Mouse (Mus musculus) CH12.LX (cell line): ENCODE measurements around the gene Ndufa5. TPM values are rescaled to one million over a fixed set of nuclear protein-coding genes. Genes with fewer than 3 reads are reported as not detected.

Experiments used
- DNase-seq: peaks from one replicate; pipeline ENCODE4 v3.0.0-alpha.2; 2013; ENCODE audit errors: extremely low read depth
- H3K27ac ChIP-seq: 2 replicates; pipeline ENCODE4 v1.5.1; 2012; ENCODE audit warnings: low read depth, mild to moderate bottlenecking, control low read depth, moderate library complexity; ENCODE audit not compliant: insufficient read depth
- H3K27me3 ChIP-seq: replicated peaks from 2 replicates; pipeline ENCODE3; 2012; ENCODE audit warnings: inconsistent platforms
- H3K36me3 ChIP-seq, 2 experiments: replicated peaks in 1 of 2; 2 replicates each; pipeline versions ENCODE3 to v1.6.1; 2012; ENCODE audit warnings: inconsistent platforms in 1 of 2, low read length in 1 of 2, mild to moderate bottlenecking in 1 of 2, mixed read lengths in 1 of 2, moderate library complexity in 1 of 2; ENCODE audit not compliant: control insufficient read depth in 1 of 2, insufficient read depth in 1 of 2
- H3K4me1 ChIP-seq, 2 experiments: 2 replicates each; pipeline ENCODE4 v1.6.1; 2012; ENCODE audit warnings: inconsistent platforms in 1 of 2, moderate library complexity in 1 of 2; ENCODE audit not compliant: insufficient read depth in 2 of 2, control insufficient read depth in 1 of 2
- H3K4me2 ChIP-seq: 2 replicates; pipeline ENCODE4 v1.6.1; 2012; ENCODE audit warnings: low read depth, mild to moderate bottlenecking, control low read depth; ENCODE audit not compliant: poor library complexity, insufficient read depth, severe bottlenecking
- H3K4me3 ChIP-seq, 3 experiments: fragments of 150-350 bp in 1 of 3; sonication (generic) in 1 of 3; replicated peaks in 1 of 3; 2 replicates each; pipeline versions ENCODE3 to v1.5.1; 2011 to 2012; ENCODE audit warnings: low read depth in 2 of 3, low read length in 2 of 3, mild to moderate bottlenecking in 2 of 3, moderate library complexity in 2 of 3, control low read depth in 1 of 3, improper control_type of control experiment in 1 of 3, inconsistent platforms in 1 of 3, mixed read lengths in 1 of 3; ENCODE audit not compliant: poor library complexity in 1 of 3
- H3K79me2 ChIP-seq: replicated peaks from 2 replicates; pipeline ENCODE4 v1.6.1; 2012; ENCODE audit warnings: mild to moderate bottlenecking, moderate library complexity; ENCODE audit not compliant: control insufficient read depth, poor library complexity, insufficient read depth, severe bottlenecking; ENCODE audit errors: extremely low read depth
- H3K9ac ChIP-seq: 2 replicates; pipeline ENCODE4 v1.6.1; 2012; ENCODE audit warnings: low read depth, mild to moderate bottlenecking, control low read depth, moderate library complexity; ENCODE audit not compliant: insufficient read depth
- H3K9me3 ChIP-seq: replicated peaks from 2 replicates; pipeline ENCODE3; 2012; ENCODE audit warnings: low read length, inconsistent platforms, mixed read lengths
- CHD1 ChIP-seq: IDR thresholded peaks from 2 replicates; pipeline ENCODE4 v1.6.1; 2012; ENCODE audit warnings: low read depth, low read length, improper control_type of control experiment, inconsistent platforms
- CHD2 ChIP-seq: IDR thresholded peaks from 2 replicates; pipeline ENCODE4 v1.6.1; 2011; ENCODE audit warnings: low read length, improper control_type of control experiment
- ETS1 ChIP-seq: conservative IDR thresholded peaks from 2 replicates; pipeline ENCODE4 v1.6.1; 2012; ENCODE audit warnings: low read depth, mild to moderate bottlenecking, inconsistent platforms, low read length, improper control_type of control experiment, moderate library complexity
- GABPA ChIP-seq: IDR thresholded peaks from 2 replicates; pipeline ENCODE4 v1.6.1; 2012; ENCODE audit warnings: low read depth, low read length, improper control_type of control experiment, inconsistent platforms; ENCODE audit not compliant: insufficient replicate concordance
- IRF4 ChIP-seq: IDR thresholded peaks from 2 replicates; pipeline ENCODE4 v1.6.1; 2014; ENCODE audit warnings: low read depth, mild to moderate bottlenecking, inconsistent platforms, low read length, improper control_type of control experiment
- JUND ChIP-seq: conservative IDR thresholded peaks from 2 replicates; pipeline ENCODE4 v1.6.1; 2011; ENCODE audit warnings: low read depth, low read length, improper control_type of control experiment
- MAFK ChIP-seq: IDR thresholded peaks from 2 replicates; pipeline ENCODE4 v1.6.1; 2011; ENCODE audit warnings: low read length, improper control_type of control experiment; ENCODE audit not compliant: insufficient replicate concordance
- MAX ChIP-seq: IDR thresholded peaks from 2 replicates; pipeline ENCODE4 v1.6.1; 2011; ENCODE audit warnings: low read length, improper control_type of control experiment
- MAZ ChIP-seq: IDR thresholded peaks from 2 replicates; pipeline ENCODE4 v1.6.1; 2012; ENCODE audit warnings: low read depth, mild to moderate bottlenecking, inconsistent platforms, low read length, improper control_type of control experiment, moderate library complexity
- MYC ChIP-seq: IDR thresholded peaks from 2 replicates; pipeline ENCODE4 v1.6.1; 2011; ENCODE audit warnings: low read depth, mild to moderate bottlenecking, improper control_type of control experiment, low read length
- NELFE ChIP-seq: IDR thresholded peaks from 2 replicates; pipeline ENCODE4 v1.6.1; 2011; ENCODE audit warnings: low read depth, low read length, improper control_type of control experiment
- NRF1 ChIP-seq: IDR thresholded peaks from 2 replicates; pipeline ENCODE4 v1.6.1; 2014; ENCODE audit warnings: low read depth, mild to moderate bottlenecking, inconsistent platforms, low read length, improper control_type of control experiment, moderate library complexity
- POLR2AphosphoS2 ChIP-seq: IDR thresholded peaks from 2 replicates; pipeline ENCODE4 v1.6.1; 2011; ENCODE audit warnings: low read depth, low read length, improper control_type of control experiment
- RAD21 ChIP-seq: IDR thresholded peaks from 2 replicates; pipeline ENCODE4 v1.6.1; 2011; ENCODE audit warnings: low read depth, mild to moderate bottlenecking, low read length, improper control_type of control experiment, moderate library complexity
- SIN3A ChIP-seq: IDR thresholded peaks from 2 replicates; pipeline ENCODE4 v1.6.1; 2012; ENCODE audit warnings: low read length, improper control_type of control experiment, inconsistent platforms
- TBP ChIP-seq: conservative IDR thresholded peaks from 2 replicates; pipeline ENCODE4 v1.6.1; 2011; ENCODE audit warnings: low read depth, low read length, improper control_type of control experiment
- TCF12 ChIP-seq: IDR thresholded peaks from 2 replicates; pipeline ENCODE4 v1.6.1; 2014; ENCODE audit warnings: low read depth, mild to moderate bottlenecking, inconsistent platforms, low read length, improper control_type of control experiment
- UBTF ChIP-seq: IDR thresholded peaks from 2 replicates; pipeline ENCODE4 v1.6.1; 2012; ENCODE audit warnings: low read depth, mild to moderate bottlenecking, inconsistent platforms, low read length, improper control_type of control experiment, moderate library complexity
- ZMIZ1 ChIP-seq: IDR thresholded peaks from 2 replicates; pipeline ENCODE4 v1.6.1; 2012; ENCODE audit warnings: low read depth, mild to moderate bottlenecking, inconsistent platforms, low read length, improper control_type of control experiment
- dilution Hi-C: fragments of 300-500 bp; cut with MboI; formaldehyde crosslinking; loops from 2 replicates; pipeline ENCODE4 v1.14.3; 2020; ENCODE audit warnings: low sequenced_read_pairs; ENCODE audit not compliant: extremely low pct_unique_long_range_greater_than_20kb, extremely low pct_ligation_motif_present
- in situ Hi-C: fragments of 300-500 bp; cut with MboI; formaldehyde crosslinking; loops from 3 replicates; pipeline ENCODE4 v1.14.3; 2019; ENCODE audit warnings: low sequenced_read_pairs, low pct_ligation_motif_present, low pct_unique_long_range_greater_than_20kb, mixed read lengths
- polyA plus RNA-seq: library from polyadenylated mRNA; unstranded; fragments of >175 nt; gene quantifications from 2 replicates; pipeline ENCODE4 v1.2.1, GENCODE M21; 2012; ENCODE audit warnings: low read depth; ENCODE audit not compliant: insufficient read length
- total RNA-seq, 2 experiments: library from RNA; depleted of rRNA; stranded (reverse); fragments of 300-350 nt in 1 of 2; fragments of >200 nt in 1 of 2; gene quantifications; 2 replicates each; pipeline ENCODE4 v1.2.3; 2012 to 2014

Ndufa5 gene
- total and polyA plus RNA-seq, 3 experiments = 67.2 to 372 (median 162) TPM

DNA sequence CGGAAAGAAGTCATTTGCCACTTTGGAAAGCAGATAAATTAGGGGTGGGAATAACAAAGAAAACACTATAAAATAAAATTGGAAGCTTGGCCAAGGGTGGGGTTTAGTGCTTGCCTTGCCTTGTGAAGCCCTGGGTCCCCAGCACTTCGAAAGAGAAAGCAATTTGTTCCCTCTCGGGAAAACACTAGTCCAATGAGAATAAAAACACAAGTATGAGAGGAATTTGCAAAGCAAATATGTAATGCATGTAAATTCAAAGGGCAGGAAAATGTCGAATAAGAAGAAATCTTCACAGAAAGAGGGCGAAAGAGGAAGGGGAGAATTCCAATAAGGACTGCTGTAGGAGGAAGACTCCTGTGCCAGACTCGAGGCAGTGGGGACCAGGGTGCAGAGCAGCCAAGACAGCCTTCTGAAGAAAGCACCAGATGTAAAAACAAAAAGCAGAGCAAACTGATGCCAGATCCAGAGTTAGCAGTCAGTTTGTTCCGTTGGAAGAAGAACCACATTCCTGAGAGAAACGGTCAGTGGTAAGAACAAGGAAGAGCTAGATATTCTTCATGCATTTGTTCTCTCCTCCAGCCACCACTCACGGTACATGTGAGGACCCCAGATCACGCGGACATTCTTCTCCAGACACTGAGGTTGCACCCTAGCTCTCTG is 26.7 kb upstream of the Ndufa5 start:
- DNase-seq = peak; percentile 33
- no peaks in the 10 kb centered on the region for H3K36me3 ChIP-seq
- no peak overlapping the region for H3K27ac ChIP-seq
- in situ Hi-C loops (no loop called here), dilution Hi-C loops (no loop called here)
- no peak for TF ChIP-seq ETS1
- TF ChIP-seq MYC = no peak
- TF ChIP-seq MAX = no peak
- no peak for TF ChIP-seq TCF12
- TF ChIP-seq JUND = no peak
- TF ChIP-seq RAD21 = no peak
- TF ChIP-seq NELFE = no peak
- TF ChIP-seq GABPA = no peak
- TF ChIP-seq CHD1 = no peak
- TF ChIP-seq MAFK = no peak
- TF ChIP-seq ZMIZ1 = no peak
- TF ChIP-seq TBP = no peak
- TF ChIP-seq POLR2AphosphoS2 = no peak
- TF ChIP-seq CHD2 = no peak
- TF ChIP-seq NRF1 = no peak
- no peak for TF ChIP-seq SIN3A
- no peak for TF ChIP-seq MAZ
- no peaks in the 10 kb centered on the region for H3K79me2 ChIP-seq
- H3K9ac ChIP-seq = no peak overlapping the region
- no peaks in the 10 kb centered on the region for H3K27me3 ChIP-seq
- peak overlapping the region in 2 of 3 experiments; percentile 8 to 18 for H3K4me3 ChIP-seq
- no peaks in the 10 kb centered on the region for H3K9me3 ChIP-seq
- H3K4me1 ChIP-seq = peaks cover 7 to 15% of the 10 kb centered on the region in 2 experiments; a peak in 3 of 4 replicates
- H3K4me2 ChIP-seq = peak overlapping the region; percentile 59

DNA sequence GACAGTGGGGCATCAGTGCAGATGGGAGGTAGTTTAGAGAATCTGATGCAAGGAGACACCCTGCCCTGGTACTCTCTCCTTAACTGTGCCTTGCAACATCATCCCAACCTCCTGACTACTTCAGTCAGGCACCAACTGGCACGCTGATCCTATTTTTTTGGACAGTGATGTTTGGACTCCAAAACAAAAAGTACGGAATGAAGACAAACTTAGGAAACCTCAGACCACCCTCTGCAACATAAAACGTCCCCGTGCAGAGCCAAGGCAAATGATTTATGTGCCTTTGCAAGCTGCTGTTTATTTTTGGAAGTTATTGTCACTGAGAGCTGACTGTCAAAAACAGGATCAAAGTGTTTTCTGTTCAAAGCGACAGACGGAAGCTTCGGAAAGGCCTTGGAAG is 24.2 kb upstream of the Ndufa5 start:
- H3K36me3 ChIP-seq = no peaks in the 10 kb centered on the region
- TF ChIP-seq IRF4 (no peak), MYC (no peak), TBP (no peak), UBTF (no peak)
- dilution Hi-C loops = no loop called here

More for the DNA sequence above, 24.2 kb upstream of the Ndufa5 start:
- no peak overlapping the region for H3K27ac ChIP-seq
- in situ Hi-C loops = no loop called here
- H3K4me2 ChIP-seq = no peak overlapping the region
- H3K4me1 ChIP-seq = peaks cover 7 to 15% of the 10 kb centered on the region in 2 experiments; a peak in 3 of 4 replicates
- H3K9me3 ChIP-seq = peaks cover 3% of the 10 kb centered on the region
- DNase-seq = no peak
- H3K27me3 ChIP-seq = no peaks in the 10 kb centered on the region
- H3K4me3 ChIP-seq = no peak overlapping the region
- H3K9ac ChIP-seq = no peak overlapping the region
- no peaks in the 10 kb centered on the region for H3K79me2 ChIP-seq
